Mouse (Mus musculus) G1E (cell line): ENCODE measurements at regions not wholly inside any gene's neighbourhood (a gene's known extent, or its start where the extent isn't known, plus 50 kb on each side); places are given as distances from the start of the nearest gene placed in this dataset.

Experiments
- ATAC-seq: 2 replicates; pipeline ENCODE4 v1.8.0; 2016; ENCODE audit warnings: mild to moderate bottlenecking; ENCODE audit not compliant: insufficient number of reproducible peaks, poor library complexity, low FRiP score, severe bottlenecking; ENCODE audit errors: extremely low read depth
- DNase-seq: peaks from one replicate; pipeline ENCODE4 v3.0.0; 2012; ENCODE audit warnings: low spot score
- H3K27me3 ChIP-seq: 2 replicates; pipeline ENCODE4 v1.6.1; 2012; ENCODE audit warnings: mild to moderate bottlenecking, low read length, inconsistent platforms; ENCODE audit not compliant: insufficient read depth
- H3K36me3 ChIP-seq: replicated peaks from 2 replicates; pipeline ENCODE3; 2012; ENCODE audit warnings: mild to moderate bottlenecking, inconsistent platforms
- H3K4me1 ChIP-seq: 2 replicates; pipeline ENCODE4 v1.6.1; 2012; ENCODE audit warnings: low read depth, low read length, inconsistent platforms, mixed read lengths; ENCODE audit not compliant: insufficient read depth
- H3K4me3 ChIP-seq: 2 replicates; pipeline ENCODE4 v1.5.1; 2012; ENCODE audit warnings: low read depth, mild to moderate bottlenecking, inconsistent platforms, low read length, moderate library complexity, mixed read lengths
- H3K9me3 ChIP-seq: replicated peaks from 2 replicates; pipeline ENCODE4 v1.6.1; 2012; ENCODE audit warnings: inconsistent platforms
- CTCF ChIP-seq: IDR thresholded peaks from 2 replicates; pipeline ENCODE4 v1.5.1; 2012; ENCODE audit warnings: low read depth, low read length, inconsistent platforms, mixed read lengths
- GATA1 ChIP-seq: IDR thresholded peaks from 2 replicates; pipeline ENCODE4 v1.6.1; 2012; ENCODE audit warnings: borderline replicate concordance, low read length, inconsistent platforms, mixed read lengths
- GATA2 ChIP-seq: IDR thresholded peaks from 2 replicates; pipeline ENCODE4 v1.6.1; 2012; ENCODE audit warnings: low read depth, low read length, inconsistent platforms, borderline replicate concordance
- POLR2AphosphoS5 ChIP-seq: IDR thresholded peaks from 2 replicates; pipeline ENCODE4 v1.6.1; 2012; ENCODE audit warnings: low read depth, low read length, inconsistent platforms; ENCODE audit not compliant: insufficient replicate concordance
- TAL1 ChIP-seq: conservative IDR thresholded peaks from 2 replicates; pipeline ENCODE4 v1.6.1; 2012; ENCODE audit warnings: low read depth, low read length, inconsistent platforms, mixed read lengths

GRCm38 (mm10) chr12:96124156-96124931, 432.3 kb downstream of the Flrt2 start:
- TF ChIP-seq TAL1 (no peak), POLR2AphosphoS5 (no peak), GATA2 (no peak), CTCF (no peak), GATA1 (no peak)
- Histone ChIP-seq H3K9me3 (peaks cover 8% of the 10 kb centered on the region), H3K4me1 (no peaks in the 10 kb centered on the region), H3K36me3 (no peaks in the 10 kb centered on the region), H3K27me3 (no peaks in the 10 kb centered on the region), H3K4me3 (no peak overlapping the region)
- ATAC-seq = no peak
- DNase-seq = no peak

DNA sequence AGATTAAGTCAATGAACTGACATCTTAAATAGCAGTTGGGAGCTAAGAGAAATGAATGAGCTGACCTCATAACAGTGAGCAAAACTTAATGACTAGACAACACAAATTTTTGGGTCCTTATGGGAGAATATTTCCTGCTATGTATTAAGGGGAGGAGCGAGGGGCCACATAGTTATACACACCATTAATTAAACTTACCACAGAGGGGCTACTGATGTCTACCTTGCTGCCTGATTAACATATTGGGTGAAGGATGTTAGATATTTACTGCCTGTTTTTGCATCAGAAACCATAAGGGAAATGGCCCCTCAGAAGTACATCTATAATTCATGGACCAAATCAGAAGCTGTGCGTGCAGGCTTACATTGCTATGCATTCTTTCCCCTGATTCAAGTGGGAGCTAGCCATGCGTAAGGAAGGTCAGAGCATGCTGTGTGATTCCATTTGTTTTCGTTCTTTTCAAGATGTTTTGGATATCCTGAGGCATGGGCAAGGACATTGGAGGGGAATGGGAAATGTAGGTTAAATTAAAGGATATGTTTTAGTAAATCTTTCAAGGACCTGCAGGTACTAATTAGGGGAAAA, 437.9 kb downstream of the Flrt2 start:
- no peak for DNase-seq
- Histone ChIP-seq H3K4me3 (no peak overlapping the region), H3K27me3 (no peaks in the 10 kb centered on the region), H3K4me1 (no peaks in the 10 kb centered on the region), H3K36me3 (no peaks in the 10 kb centered on the region), H3K9me3 (peaks cover 5% of the 10 kb centered on the region)
- ATAC-seq = no peak
- TF ChIP-seq GATA1 = no peak
- no peak for TF ChIP-seq TAL1
- TF ChIP-seq POLR2AphosphoS5 = no peak
- no peak for TF ChIP-seq GATA2
- TF ChIP-seq CTCF = no peak

- no peaks in the 10 kb centered on the region for H3K4me1 ChIP-seq
- H3K27me3 ChIP-seq = no peaks in the 10 kb centered on the region
- DNase-seq = no peak
- H3K4me3 ChIP-seq = no peak overlapping the region
- peaks cover 5% of the 10 kb centered on the region for H3K9me3 ChIP-seq
- ATAC-seq = no peak
- TF ChIP-seq GATA1 = no peak
- TF ChIP-seq TAL1 = no peak
- no peak for TF ChIP-seq CTCF
- no peak for TF ChIP-seq GATA2
- no peak for TF ChIP-seq POLR2AphosphoS5
- no peaks in the 10 kb centered on the region for H3K36me3 ChIP-seq
These were observed 438.9 kb downstream of the Flrt2 start for GRCm38 (mm10) chr12:96130796-96131512.

- no peaks in the 10 kb centered on the region for H3K4me1 ChIP-seq
- TF ChIP-seq POLR2AphosphoS5 (no peak), GATA2 (no peak), GATA1 (no peak), TAL1 (no peak), CTCF (no peak)
- no peak overlapping the region for H3K4me3 ChIP-seq
- ATAC-seq = no peak
- H3K36me3 ChIP-seq = no peaks in the 10 kb centered on the region
- DNase-seq = no peak
- H3K9me3 ChIP-seq = peaks cover 2% of the 10 kb centered on the region
- no peaks in the 10 kb centered on the region for H3K27me3 ChIP-seq
These were observed 442.1 kb downstream of the Flrt2 start for GRCm38 (mm10) chr12:96134136-96134535.

GRCm38 (mm10) chr12:96141748-96142147, 449.7 kb downstream of the Flrt2 start:
- H3K4me1 ChIP-seq = no peaks in the 10 kb centered on the region
- DNase-seq (no peak), ATAC-seq (no peak)
- no peaks in the 10 kb centered on the region for H3K36me3 ChIP-seq
- no peaks in the 10 kb centered on the region for H3K27me3 ChIP-seq
- TF ChIP-seq POLR2AphosphoS5 (no peak), CTCF (no peak), GATA2 (no peak)
- no peak overlapping the region for H3K4me3 ChIP-seq
- peaks cover 2% of the 10 kb centered on the region; the same call in 1 of the 2 replicates for H3K9me3 ChIP-seq

GRCm38 (mm10) chr12:96154095-96154494, 462.1 kb downstream of the Flrt2 start:
- H3K36me3 ChIP-seq = no peaks in the 10 kb centered on the region
- no peaks in the 10 kb centered on the region for H3K27me3 ChIP-seq
- TF ChIP-seq POLR2AphosphoS5 = no peak
- no peak for TF ChIP-seq CTCF
- TF ChIP-seq GATA1 = no peak
- TF ChIP-seq TAL1 = no peak
- TF ChIP-seq GATA2 = no peak
- no peak for ATAC-seq
- no peaks in the 10 kb centered on the region for H3K4me1 ChIP-seq
- peaks cover 13% of the 10 kb centered on the region for H3K9me3 ChIP-seq
- DNase-seq = no peak
- H3K4me3 ChIP-seq = no peak overlapping the region
